Mouse (Mus musculus): ENCODE results near the gene 2410015M20Rik. TPM values are rescaled to one million over a fixed set of nuclear protein-coding genes. Genes with fewer than 3 reads are reported as not detected.
"Not testable (repeated sequence)": the region's sequence is repeated elsewhere in the genome, so short reads cannot be mapped to it uniquely, and the experiment has no call there.

2410015M20Rik gene
- polyA plus RNA-seq, 2 experiments: 84.4 to 183 TPM

GRCm38 (mm10) chr17:56617628-56618027 is 8.1 kb upstream of the 2410015M20Rik start:
- no peak overlapping the region for H3K4me2 ChIP-seq (ENCODE audit: low read depth)
- no peaks in the 10 kb centered on the region for H3K27me3 ChIP-seq (ENCODE audit: control insufficient read depth, insufficient read depth, low read length)
- H3K9me3 ChIP-seq (ENCODE audit: control insufficient read depth, low read length): no peaks in the 10 kb centered on the region
- H3K9ac ChIP-seq (replicated peaks): no peak overlapping the region
- 80% methylated on average over 8 of the region's 8 CpGs for WGBS (ENCODE audit: insufficient replicate concordance)
- DNase-seq (ENCODE audit: low read depth in 3 of 3, low spot score in 3 of 3) (no peak), ATAC-seq (ENCODE audit: insufficient read depth) (no peak)
- no peak overlapping the region for H3K27ac ChIP-seq
- peaks cover 66% of the 10 kb centered on the region for H3K36me3 ChIP-seq (replicated peaks; ENCODE audit: control insufficient read depth, insufficient read depth, low read depth)
- TF ChIP-seq EP300 (IDR thresholded peaks at IDR 0.05; ENCODE audit: low read depth): no peak
- no peak for TF ChIP-seq CTCF (IDR thresholded peaks at IDR 0.05; ENCODE audit: low read depth)
- H3K4me3 ChIP-seq (ENCODE audit: insufficient read depth in 1 of 2, low read depth in 2 of 2, low read length in 2 of 2): no peak overlapping the region
- peaks cover 6 to 10% of the 10 kb centered on the region in 2 experiments; a peak in 3 of 4 replicates for H3K4me1 ChIP-seq (replicated peaks; ENCODE audit: control insufficient read depth in 2 of 2, insufficient read depth in 2 of 2, low read length in 1 of 2)

- Histone ChIP-seq H3K27me3 (ENCODE audit: control insufficient read depth, insufficient read depth, low read length) (no peaks in the 10 kb centered on the region), H3K4me1 (replicated peaks; ENCODE audit: control insufficient read depth in 2 of 2, insufficient read depth in 2 of 2, low read length in 1 of 2) (peaks cover 12 to 17% of the 10 kb centered on the region in 2 experiments), H3K9me3 (ENCODE audit: control insufficient read depth, low read length) (no peaks in the 10 kb centered on the region), H3K4me2 (ENCODE audit: low read depth) (no peak overlapping the region), H3K9ac (replicated peaks) (no peak overlapping the region), H3K4me3 (ENCODE audit: insufficient read depth in 1 of 2, low read depth in 2 of 2, low read length in 2 of 2) (no peak overlapping the region), H3K27ac (no peak overlapping the region), H3K36me3 (replicated peaks; ENCODE audit: control insufficient read depth, insufficient read depth, low read depth) (peaks cover 60% of the 10 kb centered on the region)
- DNase-seq (ENCODE audit: low read depth in 3 of 3, low spot score in 3 of 3) (no peak), ATAC-seq (ENCODE audit: insufficient read depth) (no peak)
- no peak for TF ChIP-seq CTCF (IDR thresholded peaks at IDR 0.05; ENCODE audit: low read depth)
- no peak for TF ChIP-seq EP300 (IDR thresholded peaks at IDR 0.05; ENCODE audit: low read depth)
- 90% methylated on average over 3 of the region's 3 CpGs for WGBS (ENCODE audit: insufficient replicate concordance)
Measured at GRCm38 (mm10) chr17:56616725-56617124, 7.2 kb upstream of the 2410015M20Rik start.

- TF ChIP-seq EP300 (IDR thresholded peaks at IDR 0.05; ENCODE audit: low read depth): no peak
- TF ChIP-seq CTCF (IDR thresholded peaks at IDR 0.05; ENCODE audit: low read depth): no peak
- no peak overlapping the region for H3K4me3 ChIP-seq (ENCODE audit: insufficient read depth in 1 of 2, low read depth in 2 of 2, low read length in 2 of 2)
- DNase-seq (ENCODE audit: low read depth in 3 of 3, low spot score in 3 of 3) (no peak), ATAC-seq (ENCODE audit: insufficient read depth) (no peak)
- no peak overlapping the region for H3K9ac ChIP-seq (replicated peaks)
- H3K4me2 ChIP-seq (ENCODE audit: low read depth): no peak overlapping the region
- H3K27ac ChIP-seq: no peak overlapping the region
- no peaks in the 10 kb centered on the region for H3K9me3 ChIP-seq (ENCODE audit: control insufficient read depth, low read length)
- H3K27me3 ChIP-seq (ENCODE audit: control insufficient read depth, insufficient read depth, low read length): no peaks in the 10 kb centered on the region
- 69% methylated on average over 4 of the region's 4 CpGs for WGBS (ENCODE audit: insufficient replicate concordance)
- H3K4me1 ChIP-seq (replicated peaks; ENCODE audit: control insufficient read depth in 2 of 2, insufficient read depth in 2 of 2, low read length in 1 of 2): peaks cover 15 to 22% of the 10 kb centered on the region in 2 experiments
- peaks cover 55% of the 10 kb centered on the region for H3K36me3 ChIP-seq (replicated peaks; ENCODE audit: control insufficient read depth, insufficient read depth, low read depth)
Measured at GRCm38 (mm10) chr17:56615792-56616191, 6.2 kb upstream of the 2410015M20Rik start.

- Histone ChIP-seq H3K36me3 (replicated peaks; ENCODE audit: control insufficient read depth, insufficient read depth, low read depth) (peaks cover 49% of the 10 kb centered on the region), H3K4me2 (ENCODE audit: low read depth) (peak overlapping the region; percentile 95), H3K27me3 (ENCODE audit: control insufficient read depth, insufficient read depth, low read length) (no peaks in the 10 kb centered on the region), H3K9ac (replicated peaks) (peak overlapping the region; percentile 91), H3K9me3 (ENCODE audit: control insufficient read depth, low read length) (no peaks in the 10 kb centered on the region), H3K4me1 (replicated peaks; ENCODE audit: control insufficient read depth in 2 of 2, insufficient read depth in 2 of 2, low read length in 1 of 2) (peaks cover 18 to 27% of the 10 kb centered on the region in 2 experiments), H3K27ac (no peak overlapping the region), H3K4me3 (ENCODE audit: insufficient read depth in 1 of 2, low read depth in 2 of 2, low read length in 2 of 2) (peak overlapping the region in 1 of 2 experiments; percentile 79; a peak in 2 of 4 replicates)
- no peak for DNase-seq (ENCODE audit: low read depth in 3 of 3, low spot score in 3 of 3)
- TF ChIP-seq CTCF (IDR thresholded peaks at IDR 0.05; ENCODE audit: low read depth): no peak
- TF ChIP-seq EP300 (IDR thresholded peaks at IDR 0.05; ENCODE audit: low read depth): no peak
- ATAC-seq (ENCODE audit: insufficient read depth): no peak
- WGBS (ENCODE audit: insufficient replicate concordance): 67% methylated on average over 11 of the region's 11 CpGs
Measured at GRCm38 (mm10) chr17:56615136-56615784, 5.7 kb upstream of the 2410015M20Rik start.

DNA sequence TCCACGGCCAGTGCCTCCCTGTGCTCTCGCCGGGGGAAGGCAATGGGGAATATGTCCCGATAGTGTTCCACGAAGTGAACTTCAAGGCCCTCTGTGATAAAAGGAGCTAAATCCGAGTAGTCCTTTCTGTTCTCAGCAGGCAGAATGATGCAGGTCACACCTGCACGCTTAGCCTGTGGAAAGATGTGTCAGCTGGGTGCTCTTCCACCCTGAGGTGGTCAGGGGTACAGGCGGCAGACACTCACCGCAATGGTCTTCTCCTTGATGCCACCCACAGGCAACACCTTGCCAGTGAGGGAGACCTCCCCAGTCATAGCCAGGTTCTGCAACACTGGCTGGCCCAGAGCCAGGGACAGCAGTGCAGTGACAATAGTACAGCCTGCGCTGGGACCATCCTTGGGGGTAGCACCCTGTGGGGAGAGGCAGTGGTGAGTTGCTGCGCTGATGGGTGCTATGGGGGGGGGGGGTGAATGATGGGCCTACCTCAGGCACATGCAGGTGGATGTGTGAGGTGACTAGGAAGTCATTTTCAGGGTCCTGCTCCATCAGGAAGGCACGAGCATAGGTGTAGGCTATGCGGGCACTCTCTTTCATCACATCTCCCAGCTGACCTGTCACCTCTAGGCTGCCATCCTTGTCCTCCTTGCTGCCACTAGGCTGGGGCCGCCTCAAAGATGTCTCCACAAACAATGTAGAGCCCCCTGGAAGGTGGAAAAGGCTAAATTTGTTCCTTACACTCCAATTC is 5.0 kb upstream of the 2410015M20Rik start:
- H3K9ac ChIP-seq (replicated peaks): peak overlapping the region; percentile 91
- no peaks in the 10 kb centered on the region for H3K27me3 ChIP-seq (ENCODE audit: control insufficient read depth, insufficient read depth, low read length)
- 19% methylated on average over 14 of the region's 14 CpGs for WGBS (ENCODE audit: insufficient replicate concordance)
- TF ChIP-seq EP300 (IDR thresholded peaks at IDR 0.05; ENCODE audit: low read depth) (no peak), CTCF (IDR thresholded peaks at IDR 0.05; ENCODE audit: low read depth) (no peak)
- peak overlapping the region; percentile 33; the same call in 1 of the 2 replicates for H3K27ac ChIP-seq
- H3K4me1 ChIP-seq (replicated peaks; ENCODE audit: control insufficient read depth in 2 of 2, insufficient read depth in 2 of 2, low read length in 1 of 2): peaks cover 21 to 30% of the 10 kb centered on the region in 2 experiments
- peak overlapping the region; percentile 95 for H3K4me2 ChIP-seq (ENCODE audit: low read depth)
- no peak for ATAC-seq (ENCODE audit: insufficient read depth)
- peak overlapping the region; percentile 78 to 79 for H3K4me3 ChIP-seq (ENCODE audit: insufficient read depth in 1 of 2, low read depth in 2 of 2, low read length in 2 of 2)
- DNase-seq (ENCODE audit: low read depth in 3 of 3, low spot score in 3 of 3): no peak
- H3K9me3 ChIP-seq (ENCODE audit: control insufficient read depth, low read length): no peaks in the 10 kb centered on the region
- peaks cover 42% of the 10 kb centered on the region for H3K36me3 ChIP-seq (replicated peaks; ENCODE audit: control insufficient read depth, insufficient read depth, low read depth)

DNA sequence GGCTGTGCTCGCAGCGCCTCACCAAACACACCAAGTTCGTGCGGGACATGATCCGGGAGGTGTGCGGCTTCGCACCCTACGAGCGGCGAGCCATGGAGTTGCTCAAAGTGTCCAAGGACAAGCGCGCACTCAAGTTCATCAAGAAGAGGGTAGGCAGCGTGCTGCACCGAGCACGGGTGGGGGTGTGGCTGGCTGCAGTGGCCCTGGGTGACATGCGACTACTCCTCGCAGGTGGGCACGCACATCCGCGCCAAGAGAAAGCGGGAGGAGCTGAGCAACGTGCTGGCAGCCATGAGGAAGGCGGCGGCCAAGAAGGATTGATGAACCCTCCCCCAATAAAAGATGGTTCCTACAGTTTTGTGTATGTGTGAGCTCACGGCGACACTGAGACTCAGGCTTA is 4.3 kb upstream of the 2410015M20Rik start:
- H3K9ac ChIP-seq (replicated peaks): peak overlapping the region; percentile 91
- not testable (repeated sequence) for H3K9me3 ChIP-seq (ENCODE audit: control insufficient read depth, low read length); DNase-seq (ENCODE audit: low read depth in 3 of 3, low spot score in 3 of 3); ATAC-seq (ENCODE audit: insufficient read depth); H3K27me3 ChIP-seq (ENCODE audit: control insufficient read depth, insufficient read depth, low read length)
- peaks cover 37% of the 10 kb centered on the region for H3K36me3 ChIP-seq (replicated peaks; ENCODE audit: control insufficient read depth, insufficient read depth, low read depth)
- peak overlapping the region; percentile 78 to 79 for H3K4me3 ChIP-seq (ENCODE audit: insufficient read depth in 1 of 2, low read depth in 2 of 2, low read length in 2 of 2)
- H3K27ac ChIP-seq: peak overlapping the region; percentile 67
- peaks cover 21 to 30% of the 10 kb centered on the region in 2 experiments for H3K4me1 ChIP-seq (replicated peaks; ENCODE audit: control insufficient read depth in 2 of 2, insufficient read depth in 2 of 2, low read length in 1 of 2)
- H3K4me2 ChIP-seq (ENCODE audit: low read depth): peak overlapping the region; percentile 95
- under 1% methylated on average over 26 of the region's 26 CpGs for WGBS (ENCODE audit: insufficient replicate concordance)

Data from liver, embryonic 14.5 days (tissue).